ENCODE assay signal across 30 mouse cellular contexts in the genomic region with DNA sequence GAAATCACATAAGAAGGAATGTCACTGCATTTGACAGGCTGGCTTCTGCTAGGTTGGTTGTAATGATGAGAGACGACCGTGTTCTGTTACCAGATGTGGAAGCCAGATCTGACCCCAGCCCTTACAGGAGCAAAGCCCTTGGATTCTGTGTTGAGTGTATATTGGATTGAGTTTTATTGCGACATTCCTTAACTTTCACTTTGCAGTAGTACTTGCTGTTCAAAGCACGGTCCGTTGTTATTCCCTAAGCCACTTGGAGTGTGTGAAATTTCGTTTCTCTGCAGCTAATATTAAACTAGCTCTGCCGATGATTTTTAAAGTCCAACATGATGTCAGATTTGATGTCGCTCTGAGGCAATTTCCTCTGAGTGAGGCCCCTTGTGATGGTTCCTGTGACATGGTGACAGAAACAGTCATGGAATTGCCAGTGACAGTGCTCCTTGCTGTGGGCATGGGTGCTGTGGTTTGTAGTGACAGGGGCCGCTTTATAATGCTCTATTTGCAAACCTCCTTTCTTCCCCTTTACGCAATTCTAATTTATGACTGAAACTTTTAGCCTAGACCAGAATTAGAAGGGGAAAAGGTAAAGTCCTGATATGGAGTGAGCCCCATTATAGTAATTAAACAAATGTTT. TPM values are rescaled to one million over a fixed set of nuclear protein-coding genes. Genes with fewer than 3 reads are reported as not detected.
A peak's percentile ranks its signal among the peaks of the same experiment; 100 is the strongest.
DNase-seq lines count a peak whose midpoint lies in the region; ATAC-seq and TF ChIP-seq lines count a peak whose summit lies in the region.
"Had no signal": no experiment of that assay in that cellular context is flagged by ENCODE, and none has a peak within 500 bp of the region (broad histone marks: within the 10 kb centered on the region; RNA-seq: fewer than 3 reads in every experiment).

No protein-coding gene starts in this region.

- no peaks in the 10 kb centered on the region for H3K9me3 ChIP-seq in liver, embryonic 15.5 days (replicated peaks)
- H3K9me3 ChIP-seq in liver, embryonic 12.5 days (replicated peaks) = no peaks in the 10 kb centered on the region
- H3K9me3 ChIP-seq: embryonic facial prominence, embryonic 12.5 days; embryonic facial prominence, embryonic 15.5 days; G1E; heart, embryonic 12.5 days; heart, embryonic 15.5 days; hindbrain, embryonic 12.5 days; hindbrain, embryonic 15.5 days had no signal

- no peak for ATAC-seq in liver, embryonic 15.5 days (ENCODE audit: insufficient read depth)
- ATAC-seq in liver, embryonic 12.5 days = no peak
- ATAC-seq in hematopoietic stem cell, adult 5-6 weeks (replicated peaks in 1 of 2; ENCODE audit: insufficient read depth in 1 of 2, low FRiP score in 2 of 2, low TSS enrichment in 1 of 2, low read depth in 1 of 2, poor library complexity in 2 of 2, severe bottlenecking in 2 of 2) = peak; percentile 80 to 84
- ATAC-seq: forebrain, embryonic 14.5 days; forebrain, postnatal 0 days; Patski had no signal

- no peak for TF ChIP-seq CTCF in gastrocnemius, adult 2 months (IDR thresholded peaks at IDR 0.05)
- no peak for TF ChIP-seq CTCF in C2C12 (IDR thresholded peaks at IDR 0.05; ENCODE audit: control insufficient read depth, insufficient read depth, insufficient read length)

- no peak overlapping the region for H3K9ac ChIP-seq in liver, embryonic 15.5 days
- H3K9ac ChIP-seq in liver, embryonic 12.5 days = no peak overlapping the region
- H3K9ac ChIP-seq: embryonic facial prominence, embryonic 12.5 days; embryonic facial prominence, embryonic 15.5 days; forebrain, postnatal 0 days; heart, embryonic 12.5 days; heart, embryonic 15.5 days; hindbrain, embryonic 12.5 days; hindbrain, embryonic 15.5 days had no signal

- H3ac ChIP-seq in C2C12 (ENCODE audit: control insufficient read depth, insufficient read length, low read depth) = no peak overlapping the region

- peak overlapping the region; percentile 27; the same call in 1 of the 2 replicates for H3K4me2 ChIP-seq in liver, embryonic 15.5 days
- H3K4me2 ChIP-seq in liver, embryonic 12.5 days = no peak overlapping the region
- H3K4me2 ChIP-seq: embryonic facial prominence, embryonic 12.5 days; embryonic facial prominence, embryonic 15.5 days; heart, embryonic 12.5 days; heart, embryonic 15.5 days; hindbrain, embryonic 12.5 days; hindbrain, embryonic 15.5 days had no signal

- H3K79me2 ChIP-seq in C2C12 (ENCODE audit: control insufficient read depth, insufficient read depth) = no peaks in the 10 kb centered on the region

- no peaks in the 10 kb centered on the region for H3K79me3 ChIP-seq in C2C12 (ENCODE audit: low read depth)

- peak overlapping the region; percentile 15; the same call in 1 of the 2 replicates for H3K4me3 ChIP-seq in gastrocnemius, adult 2 months
- H3K4me3 ChIP-seq in liver, embryonic 15.5 days (replicated peaks) = no peak overlapping the region
- H3K4me3 ChIP-seq in liver, embryonic 12.5 days = no peak overlapping the region
- H3K4me3 ChIP-seq in C2C12 (ENCODE audit: insufficient read depth, poor library complexity, severe bottlenecking) = no peak overlapping the region
- H3K4me3 ChIP-seq: embryonic facial prominence, embryonic 12.5 days; embryonic facial prominence, embryonic 15.5 days; heart, embryonic 12.5 days; heart, embryonic 15.5 days; hindbrain, embryonic 12.5 days; hindbrain, embryonic 15.5 days had no signal

- peaks cover 18% of the 10 kb centered on the region for H3K4me1 ChIP-seq in liver, embryonic 15.5 days (replicated peaks)
- H3K4me1 ChIP-seq in liver, embryonic 12.5 days = peaks cover 5% of the 10 kb centered on the region; the same call in 1 of the 2 replicates

- H3K27me3 ChIP-seq in liver, embryonic 15.5 days = peaks cover 32% of the 10 kb centered on the region
- no peaks in the 10 kb centered on the region for H3K27me3 ChIP-seq in liver, embryonic 12.5 days (replicated peaks)
- peaks cover 3% of the 10 kb centered on the region for H3K27me3 ChIP-seq in C2C12 (ENCODE audit: control insufficient read depth, insufficient read depth, insufficient read length)
- H3K27me3 ChIP-seq: CH12.LX; embryonic facial prominence, embryonic 12.5 days; embryonic facial prominence, embryonic 15.5 days; heart, embryonic 12.5 days; heart, embryonic 15.5 days; hindbrain, embryonic 12.5 days; hindbrain, embryonic 15.5 days; Patski had no signal

- no peak overlapping the region for H3K27ac ChIP-seq in gastrocnemius, adult 2 months
- H3K27ac ChIP-seq in liver, embryonic 15.5 days (replicated peaks) = no peak overlapping the region
- no peak overlapping the region for H3K27ac ChIP-seq in liver, embryonic 12.5 days
- H3K27ac ChIP-seq: embryonic facial prominence, embryonic 12.5 days; embryonic facial prominence, embryonic 15.5 days; heart, embryonic 15.5 days; hindbrain, embryonic 12.5 days; hindbrain, embryonic 15.5 days had no signal

- H3K36me3 ChIP-seq in liver, embryonic 15.5 days (replicated peaks) = no peaks in the 10 kb centered on the region
- no peaks in the 10 kb centered on the region for H3K36me3 ChIP-seq in liver, embryonic 12.5 days
- H3K36me3 ChIP-seq in C2C12 (ENCODE audit: control insufficient read depth, insufficient read depth) = no peaks in the 10 kb centered on the region
- H3K36me3 ChIP-seq: embryonic facial prominence, embryonic 12.5 days; embryonic facial prominence, embryonic 15.5 days; G1E; heart, embryonic 12.5 days; heart, embryonic 15.5 days; hindbrain, embryonic 12.5 days; hindbrain, embryonic 15.5 days had no signal

- DNase-seq in gastrocnemius, adult 2 months = no peak
- DNase-seq in gastrocnemius, adult 18-20 months (ENCODE audit: low spot score) = no peak
- no peak for DNase-seq in left cerebral cortex, adult 11 months (ENCODE audit: low spot score)
- no peak for DNase-seq in thymus, postnatal 10 days (ENCODE audit: low spot score in 2 of 2)
- DNase-seq: adrenal gland, postnatal 10 days; adrenal gland, postnatal 36 days; cerebellum, adult 18-20 months; cerebellum, adult 9-10 months; cerebellum, postnatal 14 days; forebrain, postnatal 0 days; gastrocnemius, postnatal 10 days; gastrocnemius, postnatal 36 days; heart, adult 18-20 months; heart, postnatal 10 days; heart, postnatal 4 days had no signal

- WGBS in liver, embryonic 15.5 days (ENCODE audit: insufficient replicate concordance) = 51% methylated on average over 10 of the region's 10 CpGs
- 65% methylated on average over 10 of the region's 10 CpGs for WGBS in liver, embryonic 12.5 days (ENCODE audit: insufficient replicate concordance)

- intact Hi-C loops in gastrocnemius, adult 2 months (cut with DNase I) = no loop called here

TF ChIP-seq in C2C12, 6 proteins besides CTCF, POLR2A, EP300 and RAD21:
- TF ChIP-seq USF1 (IDR thresholded peaks at IDR 0.05; ENCODE audit: low read depth) (no peak), CEBPB (IDR thresholded peaks at IDR 0.05; ENCODE audit: low read depth) (peak; percentile 18)

RNA-seq across cellular contexts. Expression of gene Pon1, which starts 19.4 kb away (rescaled TPM):
- under 1 TPM in 1 of 2 experiments, not detected in 1; 0.31 TPM for total RNA-seq in gastrocnemius, adult 2 months (2021)
- under 1 TPM; 0.39 to 0.47 TPM for total RNA-seq in gastrocnemius, adult 18-20 months (2021)
- polyA plus RNA-seq in liver, embryonic 15.5 days (2015; fragmentation: Nextera tagmentation; extraction: Ambion mirVana) = 6.6 and 8.9 TPM in 2 replicates
- 0.66 and 0.98 TPM in 2 replicates for polyA plus RNA-seq in liver, embryonic 12.5 days (2016; fragmentation: Nextera tagmentation; extraction: Ambion mirVana)
- polyA plus RNA-seq in C2C12 (2012; fragmentation: generic; extraction: Trizol) = not detected
- total RNA-seq in hematopoietic stem cell, adult 5-6 weeks (2017) = not detected in 2 replicates
- total RNA-seq: CH12.LX; heart, postnatal 4 days had no signal
- polyA plus RNA-seq: frontal cortex, adult 2 months; G1E; heart, embryonic 12.5 days; heart, embryonic 15.5 days; hindbrain, embryonic 12.5 days; Patski had no signal

Comparison
In these comparisons a context has a peak if more than half of its experiments do, and no peak if none do; other contexts are left out.
1. ATAC-seq: peak in hematopoietic stem cell, adult 5-6 weeks (2 of 2); none in liver, embryonic 15.5 days (single experiment) and liver, embryonic 12.5 days (single experiment).